Mouse (Mus musculus): ENCODE results near the gene Dcst2.

GRCm38 (mm10) chr3:89392871-89393311 lies 31.1 kb downstream of the Dcst2 start:
- no peak for TF ChIP-seq CTCF (IDR thresholded peaks at IDR 0.05; ENCODE audit: extremely low read depth, insufficient read depth, insufficient read length, insufficient replicate concordance)
- no peak for TF ChIP-seq POLR2A (IDR thresholded peaks at IDR 0.05; ENCODE audit: low read depth, low read length)
